Mouse (Mus musculus): ENCODE results near the gene Mgll.

The Mgll gene

DNA sequence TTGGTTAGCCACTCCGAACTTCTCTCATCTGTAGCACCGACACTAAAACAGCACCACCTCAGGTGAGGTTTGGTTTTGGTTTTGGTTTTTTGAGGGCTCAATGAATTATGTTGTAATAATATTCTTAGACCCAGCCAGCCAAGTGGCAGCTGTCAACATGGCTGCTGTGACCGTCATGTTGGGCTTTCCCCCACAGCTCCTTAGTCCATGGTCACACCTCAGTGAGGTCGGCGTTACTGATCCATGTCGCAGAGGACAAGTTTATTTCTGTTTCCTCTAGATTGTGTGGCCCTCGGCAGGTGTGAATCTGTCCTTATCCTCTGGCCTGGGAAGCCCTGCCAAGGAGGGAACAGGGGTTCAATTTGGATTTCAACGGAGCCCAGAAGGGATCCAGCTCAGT lies 33.9 kb downstream of the Mgll start:
- TF ChIP-seq NANOG (IDR thresholded peaks at IDR 0.05; ENCODE audit: borderline replicate concordance, low read length) (no peak), CTCF (conservative IDR thresholded peaks at IDR 0.05; ENCODE audit: low read length) (no peak), POU5F1 (IDR thresholded peaks at IDR 0.05; ENCODE audit: borderline replicate concordance, low read length) (no peak)
- Histone ChIP-seq H3K9me3 (ENCODE audit: low read length) (no peaks in the 10 kb centered on the region), H3K4me3 (replicated peaks; ENCODE audit: low read length) (no peak overlapping the region), H3K36me3 (ENCODE audit: insufficient read depth, low read length) (no peaks in the 10 kb centered on the region), H3K27me3 (ENCODE audit: insufficient read depth, low read length) (peaks cover 34% of the 10 kb centered on the region), H3K4me1 (replicated peaks; ENCODE audit: low read depth, low read length) (peaks cover 13% of the 10 kb centered on the region; the same call in 1 of the 2 replicates)

GRCm38 (mm10) chr6:88758568-88759522 lies 34.6 kb downstream of the Mgll start:
- H3K4me1 ChIP-seq (replicated peaks; ENCODE audit: low read depth, low read length): peaks cover 11% of the 10 kb centered on the region; the same call in 1 of the 2 replicates
- H3K27me3 ChIP-seq (ENCODE audit: insufficient read depth, low read length): peaks cover 34% of the 10 kb centered on the region
- no peaks in the 10 kb centered on the region for H3K36me3 ChIP-seq (ENCODE audit: insufficient read depth, low read length)
- no peak overlapping the region for H3K4me3 ChIP-seq (replicated peaks; ENCODE audit: low read length)
- H3K9me3 ChIP-seq (ENCODE audit: low read length): no peaks in the 10 kb centered on the region
- TF ChIP-seq CTCF (conservative IDR thresholded peaks at IDR 0.05; ENCODE audit: low read length) (no peak), POU5F1 (IDR thresholded peaks at IDR 0.05; ENCODE audit: borderline replicate concordance, low read length) (no peak), NANOG (IDR thresholded peaks at IDR 0.05; ENCODE audit: borderline replicate concordance, low read length) (no peak)

DNA sequence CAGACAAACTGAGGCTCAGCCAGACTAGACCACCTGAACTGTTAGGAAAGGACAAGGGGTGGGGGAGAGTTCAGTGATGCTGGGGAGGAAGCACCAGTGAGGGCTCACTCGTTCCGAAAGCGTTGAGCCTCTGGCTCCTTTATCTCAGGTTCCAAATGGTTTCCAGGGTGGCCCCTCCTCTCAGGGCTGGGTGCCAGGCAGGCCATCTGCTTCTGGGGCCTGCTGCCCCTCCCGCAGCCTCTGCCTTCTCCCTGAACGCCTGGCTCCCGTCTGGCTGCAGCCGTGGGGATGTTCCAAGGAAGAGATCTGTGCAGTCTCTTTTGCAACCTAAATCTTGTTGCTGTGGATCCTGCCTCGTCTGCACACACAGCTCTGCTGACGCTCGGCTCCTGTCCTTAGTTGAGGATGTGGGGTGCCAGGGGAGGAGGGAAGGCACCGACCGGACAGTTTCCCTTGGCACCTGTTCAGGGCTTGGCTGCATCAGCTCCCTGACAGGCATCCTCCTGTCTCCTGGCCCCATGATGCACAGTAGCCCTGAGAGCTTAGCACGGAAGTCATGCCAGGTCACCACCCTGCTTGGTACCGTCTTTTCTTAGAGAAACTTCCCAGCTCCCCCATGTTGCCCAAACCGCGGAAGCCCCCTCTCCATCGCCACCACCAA lies 35.7 kb downstream of the Mgll start:
- Histone ChIP-seq H3K4me1 (replicated peaks; ENCODE audit: low read depth, low read length) (peaks cover 11% of the 10 kb centered on the region; the same call in 1 of the 2 replicates), H3K4me3 (replicated peaks; ENCODE audit: low read length) (no peak overlapping the region), H3K36me3 (ENCODE audit: insufficient read depth, low read length) (no peaks in the 10 kb centered on the region), H3K9me3 (ENCODE audit: low read length) (no peaks in the 10 kb centered on the region), H3K27me3 (ENCODE audit: insufficient read depth, low read length) (peaks cover 34% of the 10 kb centered on the region)
- TF ChIP-seq NANOG (IDR thresholded peaks at IDR 0.05; ENCODE audit: borderline replicate concordance, low read length): no peak
- no peak for TF ChIP-seq POU5F1 (IDR thresholded peaks at IDR 0.05; ENCODE audit: borderline replicate concordance, low read length)
- TF ChIP-seq CTCF (conservative IDR thresholded peaks at IDR 0.05; ENCODE audit: low read length): no peak

GRCm38 (mm10) chr6:88760935-88761635 lies 36.9 kb downstream of the Mgll start:
- H3K36me3 ChIP-seq (ENCODE audit: insufficient read depth, low read length): no peaks in the 10 kb centered on the region
- H3K4me1 ChIP-seq (replicated peaks; ENCODE audit: low read depth, low read length): peaks cover 11% of the 10 kb centered on the region; the same call in 1 of the 2 replicates
- H3K4me3 ChIP-seq (replicated peaks; ENCODE audit: low read length): no peak overlapping the region
- H3K9me3 ChIP-seq (ENCODE audit: low read length): no peaks in the 10 kb centered on the region
- TF ChIP-seq POU5F1 (IDR thresholded peaks at IDR 0.05; ENCODE audit: borderline replicate concordance, low read length): no peak
- H3K27me3 ChIP-seq (ENCODE audit: insufficient read depth, low read length): peaks cover 34% of the 10 kb centered on the region

- no peak for TF ChIP-seq CTCF (conservative IDR thresholded peaks at IDR 0.05; ENCODE audit: low read length)
- TF ChIP-seq NANOG (IDR thresholded peaks at IDR 0.05; ENCODE audit: borderline replicate concordance, low read length): no peak
- TF ChIP-seq POU5F1 (IDR thresholded peaks at IDR 0.05; ENCODE audit: borderline replicate concordance, low read length): no peak
- Histone ChIP-seq H3K36me3 (ENCODE audit: insufficient read depth, low read length) (no peaks in the 10 kb centered on the region), H3K27me3 (ENCODE audit: insufficient read depth, low read length) (peaks cover 34% of the 10 kb centered on the region), H3K4me1 (replicated peaks; ENCODE audit: low read depth, low read length) (peaks cover 11% of the 10 kb centered on the region; the same call in 1 of the 2 replicates), H3K4me3 (replicated peaks; ENCODE audit: low read length) (no peak overlapping the region), H3K9me3 (ENCODE audit: low read length) (no peaks in the 10 kb centered on the region)
These were observed 37.6 kb downstream of the Mgll start for GRCm38 (mm10) chr6:88761684-88762439.

DNA sequence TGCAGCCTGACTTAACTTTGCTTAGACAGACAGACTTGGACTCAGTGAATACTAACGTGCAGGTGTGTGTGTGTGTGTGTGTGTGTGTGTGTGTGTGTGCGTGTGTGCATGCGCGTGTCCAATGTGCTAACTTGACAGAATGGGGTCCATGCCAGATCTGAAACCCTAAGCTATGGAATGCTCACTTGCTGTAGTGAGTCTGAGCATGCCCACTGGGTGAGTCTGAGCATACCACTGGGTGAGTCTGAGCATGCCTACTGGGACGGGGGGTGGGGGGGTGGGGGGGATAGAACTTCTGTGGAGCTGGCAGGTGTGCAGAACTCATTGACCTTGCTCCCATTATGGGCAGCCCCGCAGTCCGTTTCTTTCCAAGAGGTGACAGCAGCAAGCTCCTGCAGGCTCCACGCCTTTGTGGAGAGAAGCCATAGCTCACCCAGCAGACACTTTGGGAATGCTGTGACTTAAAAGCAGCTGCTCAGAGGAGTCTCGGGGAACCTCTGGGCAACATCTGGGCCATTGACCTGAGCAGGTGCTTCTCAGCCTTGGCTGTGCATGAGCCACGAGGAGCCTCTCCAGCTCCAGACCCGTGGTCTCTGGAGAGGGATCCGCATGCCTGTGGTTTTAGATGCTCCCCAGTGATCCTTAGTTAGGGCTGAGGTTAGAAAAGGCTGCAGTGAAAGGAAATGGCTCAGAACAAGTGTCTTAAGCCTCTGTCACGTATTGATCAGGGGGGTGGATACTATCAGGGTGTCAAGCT lies 38.4 kb downstream of the Mgll start:
- no peak overlapping the region for H3K4me3 ChIP-seq (replicated peaks; ENCODE audit: low read length)
- no peak for TF ChIP-seq POU5F1 (IDR thresholded peaks at IDR 0.05; ENCODE audit: borderline replicate concordance, low read length)
- no peak for TF ChIP-seq NANOG (IDR thresholded peaks at IDR 0.05; ENCODE audit: borderline replicate concordance, low read length)
- no peak for TF ChIP-seq CTCF (conservative IDR thresholded peaks at IDR 0.05; ENCODE audit: low read length)

GRCm38 (mm10) chr6:88763518-88764077 lies 39.4 kb downstream of the Mgll start:
- Histone ChIP-seq H3K4me1 (replicated peaks; ENCODE audit: low read depth, low read length) (peaks cover 11% of the 10 kb centered on the region; the same call in 1 of the 2 replicates), H3K36me3 (ENCODE audit: insufficient read depth, low read length) (no peaks in the 10 kb centered on the region), H3K4me3 (replicated peaks; ENCODE audit: low read length) (no peak overlapping the region), H3K9me3 (ENCODE audit: low read length) (no peaks in the 10 kb centered on the region), H3K27me3 (ENCODE audit: insufficient read depth, low read length) (peaks cover 28% of the 10 kb centered on the region)
- no peak for TF ChIP-seq NANOG (IDR thresholded peaks at IDR 0.05; ENCODE audit: borderline replicate concordance, low read length)
- TF ChIP-seq CTCF (conservative IDR thresholded peaks at IDR 0.05; ENCODE audit: low read length): no peak
- no peak for TF ChIP-seq POU5F1 (IDR thresholded peaks at IDR 0.05; ENCODE audit: borderline replicate concordance, low read length)

More for the DNA sequence above, 38.4 kb downstream of the Mgll start:
- peaks cover 11% of the 10 kb centered on the region; the same call in 1 of the 2 replicates for H3K4me1 ChIP-seq (replicated peaks; ENCODE audit: low read depth, low read length)
- H3K36me3 ChIP-seq (ENCODE audit: insufficient read depth, low read length): no peaks in the 10 kb centered on the region
- peaks cover 30% of the 10 kb centered on the region for H3K27me3 ChIP-seq (ENCODE audit: insufficient read depth, low read length)
- no peaks in the 10 kb centered on the region for H3K9me3 ChIP-seq (ENCODE audit: low read length)
